Mouse (Mus musculus) spleen, embryonic (tissue): ENCODE measurements at regions not wholly inside any gene's neighbourhood (a gene's known extent, or its start where the extent isn't known, plus 50 kb on each side); places are given as distances from the start of the nearest gene placed in this dataset.

Experiments
- CTCF ChIA-PET: fragments of 350-600 bp; sonication (Branson Sonifier 250); formaldehyde crosslinking; loops from one replicate; lab custom pipeline; 2022; lab: Charles Lee

DNA sequence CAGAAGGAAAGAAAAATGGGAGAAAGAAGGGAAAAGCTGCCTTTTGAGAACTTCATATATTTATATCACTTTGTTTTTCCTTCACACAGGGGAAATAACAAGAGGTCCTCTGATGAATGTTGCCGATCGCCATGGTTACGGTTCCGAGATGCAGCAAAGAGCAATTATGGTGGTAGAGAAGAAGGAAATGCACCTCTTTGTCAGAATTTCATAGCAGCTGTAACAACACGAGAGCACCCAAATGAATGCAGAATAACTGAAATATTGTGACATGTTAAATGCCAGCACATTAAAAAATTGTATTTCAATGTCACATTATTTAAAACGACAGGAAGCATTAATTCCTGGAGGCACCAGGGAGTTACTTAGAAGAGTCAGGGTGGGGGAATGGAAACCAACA is 279.4 kb downstream of the Mctp2 start:
- CTCF ChIA-PET: interaction anchor here (0.6 kb wide), 1 partner anchor 742 kb away, joined by 4 read pairs; no protein-coding TSS in a partner anchor

- CTCF ChIA-PET: no interaction called here
Measured at GRCm38 (mm10) chr7:72009115-72009514, 297.3 kb downstream of the Mctp2 start.

DNA sequence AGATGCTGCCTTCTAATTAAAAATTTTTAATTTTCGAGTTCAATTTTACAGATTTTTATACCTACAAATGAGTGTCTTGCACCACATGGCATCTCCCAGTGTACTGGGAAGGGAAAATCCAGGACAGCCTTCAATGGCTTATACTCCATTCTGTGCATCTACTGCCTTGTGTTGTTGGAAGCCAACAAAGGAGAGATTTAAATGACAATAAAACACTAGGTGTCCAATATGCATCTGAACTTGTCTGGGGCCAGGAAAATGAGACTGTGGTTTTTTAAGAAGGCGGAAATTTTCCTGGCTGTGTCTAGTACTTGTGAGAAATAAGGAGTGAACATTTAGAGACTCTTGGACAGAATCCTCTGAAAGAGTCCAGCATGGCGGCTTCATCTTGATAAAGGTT is 302.1 kb downstream of the Mctp2 start:
- CTCF ChIA-PET: no interaction called here

DNA sequence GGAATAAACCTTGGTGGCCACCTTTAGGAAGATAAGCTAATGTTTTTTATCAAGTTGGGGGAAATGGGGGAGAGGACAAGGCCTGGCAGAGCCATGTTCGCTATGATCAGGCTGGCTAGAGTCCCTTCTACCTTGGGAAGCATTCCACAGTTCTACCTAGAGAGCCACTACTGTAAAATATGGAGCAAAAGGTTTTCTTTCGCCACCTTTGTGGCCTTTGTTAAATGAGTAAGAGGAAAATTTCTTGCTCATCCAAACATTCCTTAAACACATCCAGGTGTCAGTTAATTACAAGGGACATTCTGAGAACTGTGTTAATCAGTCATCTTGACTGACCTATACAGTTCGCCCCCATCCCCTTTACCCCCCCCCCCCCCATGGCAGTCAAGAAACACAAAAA is 313.9 kb downstream of the Mctp2 start:
- CTCF ChIA-PET: interaction anchor here (0.6 kb wide), 1 partner anchor 25 kb away, joined by 9 read pairs; no protein-coding TSS in a partner anchor

DNA sequence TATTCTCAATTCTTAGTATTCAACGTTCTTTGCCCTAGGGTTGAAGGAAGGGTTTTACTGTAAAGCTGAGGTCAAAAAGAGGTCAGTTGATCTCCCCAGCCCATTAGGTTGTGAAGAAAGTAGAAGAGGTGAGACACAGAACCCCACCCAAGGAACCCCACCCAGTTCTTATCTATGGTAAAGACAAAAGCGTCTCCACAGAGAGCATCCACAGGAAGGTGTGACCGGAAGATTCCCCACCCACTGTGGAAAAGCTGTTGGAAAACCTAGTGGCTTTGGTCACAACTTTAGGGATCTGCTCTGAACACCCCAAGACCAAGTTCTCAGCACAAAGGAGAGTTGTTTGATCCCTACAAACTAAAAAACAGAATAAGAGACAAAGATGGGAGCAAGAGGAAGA is 314.6 kb downstream of the Mctp2 start:
- CTCF ChIA-PET: no interaction called here

GRCm38 (mm10) chr7:71991206-71991605 is 315.2 kb downstream of the Mctp2 start:
- CTCF ChIA-PET: no interaction called here

DNA sequence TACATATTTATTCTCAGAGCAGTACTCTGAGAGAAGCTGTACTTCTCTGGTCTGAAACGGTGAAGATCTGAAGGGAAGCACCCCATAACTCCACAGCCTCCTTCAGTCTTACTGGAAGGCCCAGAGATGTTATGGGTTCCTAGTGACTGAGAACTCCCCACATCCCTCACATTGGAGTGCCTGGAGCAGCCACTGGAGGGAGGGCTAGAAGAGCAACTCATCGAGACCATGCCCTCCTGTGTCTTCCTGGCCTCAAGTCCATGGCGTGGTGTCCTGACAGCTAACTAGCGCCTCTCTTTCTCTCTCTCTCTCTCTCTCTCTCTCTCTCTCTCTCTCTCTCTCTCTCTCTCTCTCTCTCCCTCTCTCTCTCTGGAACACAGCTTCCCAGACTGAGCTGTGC is 340.4 kb downstream of the Mctp2 start:
- CTCF ChIA-PET: no interaction called here

DNA sequence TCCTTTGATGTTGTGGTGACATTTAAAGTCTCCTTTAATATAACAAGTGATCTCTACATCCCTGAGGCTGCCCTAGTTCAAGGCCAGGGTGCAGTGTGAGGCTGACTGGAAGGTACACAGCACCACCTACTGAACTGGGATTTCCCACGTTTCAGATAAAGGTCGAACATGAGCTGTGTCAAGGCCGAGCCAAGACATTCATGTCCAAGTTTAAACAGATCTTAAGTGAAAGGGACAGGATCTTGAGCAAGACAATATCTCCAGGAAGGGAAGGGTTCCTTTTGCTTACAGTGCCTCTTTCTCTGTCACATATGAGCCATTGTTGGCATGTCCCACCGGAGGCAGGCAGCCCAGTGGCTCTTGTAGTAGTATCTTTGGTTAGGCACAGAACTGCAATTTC is 343.0 kb downstream of the Mctp2 start:
- CTCF ChIA-PET: no interaction called here

DNA sequence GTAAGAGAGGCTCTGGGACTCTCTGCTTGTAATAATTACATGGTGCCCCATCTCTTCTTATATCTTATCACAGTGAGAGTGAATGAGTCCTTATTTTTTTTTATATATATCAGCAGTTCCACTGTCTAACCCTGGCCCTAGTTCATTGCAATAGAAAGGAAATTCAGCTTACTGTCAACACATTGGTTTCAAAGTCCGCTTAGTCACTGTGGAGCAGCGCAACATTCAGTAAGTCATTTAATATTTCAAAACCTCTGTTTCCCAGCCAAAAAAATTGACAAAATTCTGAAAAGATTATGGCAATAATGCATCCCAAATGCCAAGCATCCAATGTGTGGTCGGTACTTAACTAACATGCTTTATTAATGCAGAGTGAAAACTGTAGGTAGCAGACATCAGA is 343.6 kb downstream of the Mctp2 start:
- CTCF ChIA-PET: no interaction called here

DNA sequence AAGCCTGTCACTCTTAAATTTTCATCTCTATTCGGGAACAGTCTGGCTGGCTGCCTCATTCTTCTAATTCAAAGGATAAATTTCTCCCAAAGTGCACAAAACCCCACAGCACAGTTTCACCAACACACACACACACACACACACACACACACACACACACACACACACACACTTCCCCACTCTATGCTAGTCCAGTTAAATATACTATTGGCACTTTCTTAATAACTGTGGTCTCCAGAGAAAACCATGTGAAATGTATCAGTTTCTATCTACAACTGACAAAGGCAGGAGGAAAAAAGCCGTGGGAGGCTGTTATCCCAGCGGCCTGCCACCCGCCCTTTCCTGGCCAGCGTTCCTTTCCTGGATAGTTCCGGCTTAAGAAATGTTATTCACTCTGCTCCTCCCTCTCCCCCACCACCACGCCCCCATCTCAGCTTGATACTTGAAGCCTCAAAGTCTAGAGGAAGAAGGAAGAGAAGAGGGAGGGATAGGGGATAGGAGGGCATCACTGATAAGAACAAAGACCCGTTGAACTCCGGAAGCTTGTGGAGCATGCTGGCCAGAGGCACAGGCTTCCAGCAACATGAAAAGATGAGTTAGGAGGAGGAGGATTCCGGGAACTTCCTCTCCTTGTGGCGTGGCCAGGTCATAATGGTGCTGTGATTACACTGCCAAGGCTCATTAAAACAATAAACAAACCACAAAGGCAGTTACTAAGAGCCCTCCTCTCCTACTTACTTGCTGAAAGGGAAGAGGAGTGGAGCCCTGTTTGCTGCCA is 345.8 kb downstream of the Mctp2 start:
- CTCF ChIA-PET: no interaction called here

GRCm38 (mm10) chr7:71946548-71946947 is 359.9 kb downstream of the Mctp2 start:
- CTCF ChIA-PET: no interaction called here

DNA sequence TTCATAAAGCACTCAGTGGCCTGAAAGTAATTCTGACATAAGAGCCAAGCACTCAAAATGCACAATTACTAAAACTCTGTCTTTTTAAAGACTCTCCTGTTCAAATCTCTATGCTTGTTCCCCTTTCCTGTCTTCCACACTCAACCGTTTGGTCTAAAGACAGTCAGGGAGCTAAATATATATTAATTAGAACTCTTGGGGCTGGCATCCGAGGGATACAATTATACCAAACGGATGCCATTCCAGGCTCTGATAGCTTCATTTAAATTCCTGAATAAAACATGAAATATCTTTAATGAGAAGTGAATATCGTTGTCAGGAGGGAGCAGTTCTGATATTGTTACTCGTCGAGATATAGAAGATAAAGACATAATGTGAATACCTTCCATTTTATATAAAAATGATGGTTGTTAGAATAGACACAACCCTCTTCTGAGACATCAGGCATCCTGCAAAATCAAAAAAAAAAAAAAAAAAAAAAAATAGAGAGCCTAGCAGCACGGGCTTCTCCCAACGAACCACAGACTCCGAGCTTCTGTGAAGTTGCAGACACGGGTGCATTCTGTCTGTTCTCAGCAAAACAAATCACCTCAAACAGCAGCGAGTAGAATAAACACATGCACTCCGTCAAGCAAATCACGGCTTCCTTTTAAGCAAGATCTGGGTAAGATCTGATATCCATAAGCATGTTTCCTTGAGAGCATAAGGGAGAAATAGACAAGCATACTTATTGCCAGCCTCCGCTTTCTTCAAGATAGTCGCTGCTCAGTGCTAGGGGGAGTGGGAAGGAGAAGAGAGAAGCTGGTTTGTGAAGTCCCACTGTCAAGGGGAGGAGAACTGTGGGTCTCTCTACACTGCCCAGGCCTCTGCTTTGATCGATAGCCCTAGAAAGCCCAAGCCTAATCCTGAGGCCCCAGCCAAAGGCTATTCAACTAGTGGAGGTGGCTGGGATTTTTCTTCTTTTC is 363.0 kb downstream of the Mctp2 start:
- CTCF ChIA-PET: no interaction called here

DNA sequence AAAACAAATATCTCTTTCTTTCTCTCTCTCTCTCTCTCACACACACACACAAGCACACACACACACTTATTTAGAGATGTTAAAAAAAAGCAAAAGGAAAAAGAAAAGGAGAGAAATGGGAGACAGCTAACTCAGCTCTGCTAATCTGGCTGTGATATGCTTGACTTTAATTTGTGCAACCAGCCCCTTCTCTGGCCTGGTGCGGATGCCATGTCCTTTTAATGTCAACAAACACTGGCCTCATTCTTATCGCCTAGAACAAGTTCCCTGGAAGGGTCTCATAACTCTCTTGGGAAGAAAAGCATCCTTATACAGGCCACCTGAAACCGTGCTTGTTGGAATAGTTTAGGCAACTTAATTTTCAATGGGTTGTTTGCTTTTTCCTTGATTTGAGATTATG is 368.7 kb downstream of the Mctp2 start:
- CTCF ChIA-PET: interaction anchor here (0.7 kb wide), 1 partner anchor 71 kb away, joined by 3 read pairs; no protein-coding TSS in a partner anchor

DNA sequence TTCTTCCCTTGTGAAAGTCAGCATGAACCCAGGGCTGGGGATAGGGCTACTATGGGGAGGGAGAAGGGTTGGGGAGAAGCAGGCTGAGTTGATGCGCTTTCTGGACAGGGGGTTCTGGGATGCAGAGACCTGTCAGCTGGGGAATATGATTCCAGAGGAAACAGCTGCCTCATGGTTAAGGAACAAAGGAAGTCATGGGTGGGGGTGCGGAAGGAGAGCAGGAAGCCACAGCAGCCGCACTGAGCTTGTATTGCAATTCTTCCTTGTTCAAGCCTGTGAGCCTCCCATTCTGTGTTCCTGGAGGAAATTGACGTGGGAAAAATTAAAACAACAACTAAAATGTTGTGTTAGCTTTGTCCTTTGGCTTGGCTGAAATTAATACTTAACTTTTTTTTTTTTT is 369.7 kb downstream of the Mctp2 start:
- CTCF ChIA-PET: no interaction called here
